Mouse (Mus musculus) heart, adult 2 months (tissue): ENCODE measurements at regions not wholly inside any gene's neighbourhood (a gene's known extent, or its start where the extent isn't known, plus 50 kb on each side); places are given as distances from the start of the nearest gene placed in this dataset.

Experiments used
- CTCF ChIP-seq: fragments of 200-600 bp; IDR thresholded peaks from 2 replicates; pipeline ENCODE4 v1.8.1; 2022; ENCODE audit warnings: antibody characterized with exemption, mild to moderate bottlenecking, moderate library complexity
- POLR2A ChIP-seq: fragments of 200-500 bp; IDR thresholded peaks from 2 replicates; pipeline ENCODE4 v1.6.1; 2011; ENCODE audit warnings: mild to moderate bottlenecking, low read depth, low read length, control low read depth; ENCODE audit not compliant: insufficient read depth

GRCm38 (mm10) chr15:37062585-37062984 lies 55.0 kb upstream of the Zfp706 start:
- TF ChIP-seq CTCF (no peak), POLR2A (no peak)
